Mouse (Mus musculus): Measurements from ENCODE around the gene Yipf1.
"Not testable (repeated sequence)": the region's sequence is repeated elsewhere in the genome, so short reads cannot be mapped to it uniquely, and the experiment has no call there.

The Yipf1 gene

DNA sequence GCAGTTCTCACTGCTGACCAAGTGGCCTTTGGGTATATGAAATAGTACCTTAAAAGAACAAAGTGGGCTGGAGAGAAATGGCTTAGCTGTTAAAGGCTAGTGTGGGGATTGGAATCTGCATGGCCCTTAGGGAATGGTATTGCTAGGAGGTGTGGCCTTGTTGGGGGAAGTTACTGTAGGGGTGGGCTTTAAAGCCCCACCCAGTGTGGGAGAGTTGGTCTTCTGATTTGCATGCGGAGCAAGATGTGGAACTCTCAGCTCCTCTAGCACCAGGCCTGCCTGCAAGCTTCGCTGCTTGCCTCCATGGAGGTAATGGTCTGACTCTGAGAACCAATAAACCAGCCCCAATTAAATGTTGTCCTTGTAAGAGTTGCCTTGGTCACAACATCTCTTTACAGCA lies 6.9 kb downstream of the Yipf1 start:
- DNase-seq (ENCODE audit: extremely low spot score, low spot score), result no peak

- no peak for DNase-seq (ENCODE audit: extremely low spot score, low spot score)
Measured at GRCm38 (mm10) chr4:107323113-107323512, 8.9 kb downstream of the Yipf1 start.

GRCm38 (mm10) chr4:107328530-107328929 lies 14.4 kb downstream of the Yipf1 start:
- no peak for DNase-seq (ENCODE audit: extremely low spot score, low spot score)

GRCm38 (mm10) chr4:107333514-107333913 lies 19.4 kb downstream of the Yipf1 start:
- DNase-seq (ENCODE audit: extremely low spot score, low spot score), result no peak

GRCm38 (mm10) chr4:107336356-107336755 lies 22.2 kb downstream of the Yipf1 start:
- no peak for DNase-seq (ENCODE audit: extremely low spot score, low spot score)

- DNase-seq (ENCODE audit: extremely low spot score, low spot score), result no peak
Measured at GRCm38 (mm10) chr4:107337455-107337854, 23.3 kb downstream of the Yipf1 start.

- DNase-seq (ENCODE audit: extremely low spot score, low spot score), result no peak
Measured at GRCm38 (mm10) chr4:107341354-107341753, 27.2 kb downstream of the Yipf1 start.

DNA sequence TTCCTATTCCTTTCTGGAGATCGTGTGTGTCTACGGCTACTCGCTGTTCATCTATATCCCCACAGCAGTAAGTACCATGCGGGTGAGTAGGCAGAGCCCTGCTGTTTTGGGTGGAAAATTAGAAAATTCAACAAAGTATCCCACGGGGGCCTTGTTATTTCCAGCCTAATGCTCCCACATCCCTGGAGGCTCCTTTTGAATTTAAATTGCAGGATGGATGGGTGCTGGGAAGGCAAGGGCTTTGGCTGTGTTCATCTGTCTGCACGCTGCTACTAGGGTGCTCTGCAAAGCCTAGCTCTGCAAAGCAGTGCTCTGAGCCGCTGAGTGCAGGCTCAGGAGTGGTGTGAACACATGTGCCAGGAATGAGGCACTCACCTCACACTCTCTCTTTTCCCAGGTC lies 30.4 kb downstream of the Yipf1 start:
- no peak for DNase-seq (ENCODE audit: extremely low spot score, low spot score)

- DNase-seq (ENCODE audit: extremely low spot score, low spot score), result no peak
Measured at GRCm38 (mm10) chr4:107347221-107347620, 33.1 kb downstream of the Yipf1 start.

- DNase-seq (ENCODE audit: extremely low spot score, low spot score), result no peak
Measured at GRCm38 (mm10) chr4:107348529-107349310, 34.6 kb downstream of the Yipf1 start.

DNA sequence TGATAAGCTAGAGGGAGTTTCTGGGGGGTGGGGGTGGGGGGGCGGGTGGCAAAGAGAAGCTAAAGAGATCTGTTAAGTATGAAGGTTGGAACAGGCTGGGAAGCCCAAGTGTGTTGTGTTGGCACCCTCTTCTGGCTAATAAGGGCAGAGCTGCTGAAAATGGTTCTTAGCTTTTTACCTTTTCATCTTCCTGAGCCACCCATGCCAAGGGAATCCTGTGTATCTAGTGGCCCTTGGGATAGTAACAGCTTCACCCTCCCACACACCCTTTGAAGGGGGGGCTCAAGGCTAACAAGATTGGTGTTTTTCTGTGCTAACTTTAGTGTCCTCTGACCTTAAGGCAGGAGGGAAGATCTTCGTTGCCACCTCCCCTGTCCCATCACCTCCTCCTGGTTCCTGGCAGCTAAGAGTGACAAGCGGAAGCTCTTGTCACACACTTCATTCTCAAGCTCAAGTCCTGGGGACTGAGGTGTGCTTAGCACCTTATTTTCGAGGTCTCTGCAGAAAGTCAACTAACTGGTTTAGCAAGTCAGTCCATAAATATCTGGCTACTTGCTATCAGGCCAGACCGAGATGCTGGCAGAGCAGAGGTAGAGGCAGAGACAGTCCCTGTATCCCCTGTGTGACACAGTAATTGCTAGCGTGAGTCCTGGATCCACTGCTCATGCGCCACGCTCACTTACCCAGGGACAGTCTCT lies 35.3 kb downstream of the Yipf1 start:
- peak; percentile 29 for DNase-seq (ENCODE audit: extremely low spot score, low spot score)

- DNase-seq (ENCODE audit: extremely low spot score, low spot score), result no peak
Measured at GRCm38 (mm10) chr4:107351368-107351767, 37.2 kb downstream of the Yipf1 start.

GRCm38 (mm10) chr4:107353612-107354011 lies 39.4 kb downstream of the Yipf1 start:
- DNase-seq (ENCODE audit: extremely low spot score, low spot score), result no peak

DNA sequence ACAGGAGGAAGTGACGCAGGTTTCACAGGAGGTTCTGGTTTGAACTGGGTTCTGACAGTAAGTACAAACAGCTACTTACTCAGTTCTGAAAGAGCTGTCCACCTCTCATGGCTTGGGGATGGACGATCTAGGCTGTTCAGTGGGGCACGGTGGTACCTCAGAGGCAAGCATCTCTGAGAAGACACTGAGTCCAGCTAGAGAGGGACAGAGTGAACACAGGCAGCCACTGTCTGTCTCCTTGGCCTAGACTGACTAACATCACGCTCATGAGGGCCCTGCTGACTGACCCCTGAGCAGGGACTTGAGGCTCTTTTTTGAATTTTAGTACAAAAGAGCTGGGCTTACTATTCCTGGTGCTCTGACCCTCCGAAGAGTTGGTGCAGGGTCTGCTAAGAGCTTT lies 40.0 kb downstream of the Yipf1 start:
- DNase-seq (ENCODE audit: extremely low spot score, low spot score), result no peak

DNA sequence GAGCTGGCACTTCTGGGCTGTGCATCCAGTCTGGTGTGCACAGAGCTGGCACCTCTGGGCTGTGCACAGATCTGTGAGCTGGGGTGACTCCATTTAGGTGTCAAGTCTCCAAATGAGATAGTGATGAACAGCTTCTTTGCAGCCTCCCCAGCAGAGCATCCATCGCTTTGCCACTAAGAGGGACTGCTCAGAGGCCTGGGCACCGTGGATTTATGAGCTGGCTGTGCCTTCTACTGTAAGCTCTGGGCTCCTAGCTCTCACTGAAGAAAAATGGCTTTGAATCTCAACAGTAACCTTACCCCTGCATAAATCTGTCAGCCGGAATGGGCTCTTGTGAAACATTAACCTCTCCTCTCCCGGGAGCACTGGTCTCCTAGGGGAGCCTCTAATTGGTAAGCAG lies 40.4 kb downstream of the Yipf1 start:
- DNase-seq (ENCODE audit: extremely low spot score, low spot score), result peak; percentile 40

DNA sequence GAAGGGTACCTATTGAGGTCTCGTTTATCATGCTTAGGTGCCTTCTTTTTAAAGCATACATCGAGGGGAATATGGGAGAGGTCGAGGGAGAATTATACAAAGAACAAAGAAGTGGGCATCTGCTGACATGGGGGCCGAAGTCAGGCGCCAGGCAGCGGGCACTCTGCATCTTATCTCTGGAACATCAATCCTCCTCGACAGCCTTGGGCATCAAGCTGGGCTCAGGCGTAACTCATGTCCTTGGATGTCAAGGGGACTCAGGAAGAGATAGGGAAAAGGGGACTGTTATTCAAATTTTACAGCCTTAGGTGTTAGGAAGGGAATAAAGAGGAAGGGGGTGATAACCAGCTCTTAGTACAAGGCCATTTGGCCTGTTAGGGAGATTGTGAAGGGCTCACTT lies 43.0 kb downstream of the Yipf1 start:
- not testable (repeated sequence) for DNase-seq (ENCODE audit: extremely low spot score, low spot score)

DNA sequence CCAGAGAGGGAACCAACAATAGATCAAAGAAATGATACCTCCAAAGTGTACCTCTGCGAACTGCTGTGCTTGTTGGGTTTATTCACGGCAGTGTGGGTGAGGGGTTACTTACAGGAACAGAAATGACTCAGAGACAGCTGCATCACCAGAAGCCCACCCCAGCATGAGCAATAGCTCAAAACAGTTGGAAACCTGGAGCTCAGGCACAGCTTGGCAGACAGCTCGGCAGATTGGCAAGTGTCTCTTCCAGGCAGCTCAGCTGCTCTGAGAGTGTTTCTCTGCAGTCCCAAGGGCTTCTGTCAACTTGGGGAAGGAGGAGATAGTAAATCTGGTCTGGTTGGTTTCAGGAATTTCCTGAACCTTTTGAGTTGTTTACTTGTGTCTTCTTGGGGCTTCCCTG lies 44.3 kb downstream of the Yipf1 start:
- DNase-seq (ENCODE audit: extremely low spot score, low spot score), result no peak

- no peak for DNase-seq (ENCODE audit: extremely low spot score, low spot score)
Measured at GRCm38 (mm10) chr4:107360457-107361145, 46.4 kb downstream of the Yipf1 start.

DNA sequence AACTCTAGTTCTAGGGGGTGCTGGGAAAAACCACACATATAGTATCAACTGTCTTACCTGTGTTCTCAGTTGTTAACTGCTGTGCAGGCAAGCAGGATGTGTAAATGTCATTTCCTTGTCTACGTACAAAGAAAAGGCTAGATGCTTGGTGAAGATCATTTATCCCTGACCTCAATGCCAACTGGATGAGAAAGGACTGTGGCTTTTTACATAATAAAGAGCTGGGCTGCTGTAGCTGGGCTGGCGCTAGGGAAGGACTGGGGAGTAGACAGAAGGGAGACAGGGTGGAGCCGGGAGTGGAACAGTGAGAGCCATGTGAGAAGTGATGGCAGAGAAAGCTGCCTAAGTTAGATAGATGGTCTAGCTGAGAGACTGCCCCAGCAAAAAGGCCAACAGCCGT lies 48.6 kb downstream of the Yipf1 start:
- no peak for DNase-seq (ENCODE audit: extremely low spot score, low spot score)

DNA sequence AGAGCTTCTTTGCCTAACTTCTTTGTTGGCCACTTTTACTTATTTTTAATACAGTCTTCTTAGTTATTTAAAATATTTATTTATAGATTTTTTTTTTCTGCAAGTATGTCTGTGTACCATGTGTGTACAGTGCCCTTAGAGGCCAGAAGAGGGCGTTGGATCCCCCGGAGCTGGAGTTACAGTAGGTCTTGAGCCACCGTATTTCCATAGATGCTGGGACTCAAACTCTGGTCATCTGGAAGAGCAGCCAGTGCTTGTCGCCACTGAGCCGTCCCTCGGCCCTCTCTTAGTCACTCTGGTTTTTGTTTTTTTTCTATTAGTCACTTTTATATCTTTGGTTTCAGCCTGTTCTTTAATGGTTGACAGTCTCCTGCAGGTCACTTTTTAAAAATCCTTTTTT lies 49.4 kb downstream of the Yipf1 start:
- no peak for DNase-seq (ENCODE audit: extremely low spot score, low spot score)

DNA sequence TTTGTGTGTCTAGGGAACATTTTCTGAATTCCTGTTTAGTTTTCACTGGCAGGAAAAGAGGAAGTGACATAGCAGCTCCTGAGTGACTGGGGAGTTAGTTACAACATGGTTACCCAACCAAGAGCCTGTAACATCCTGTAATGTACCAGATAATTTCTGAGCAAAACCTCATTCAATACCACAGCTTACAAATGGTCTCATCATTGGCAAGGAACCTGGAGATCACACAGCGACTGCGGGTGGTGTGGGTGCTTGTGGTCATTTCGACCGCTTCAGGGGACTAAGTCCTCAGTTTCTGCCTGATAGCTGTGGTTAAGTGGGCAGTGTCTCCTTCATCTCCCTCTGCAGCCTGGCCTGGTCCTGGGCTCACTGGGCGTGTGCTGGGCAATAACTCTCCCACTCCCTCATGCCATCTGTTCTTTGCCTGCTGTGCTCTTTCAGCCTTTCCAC lies 50.1 kb downstream of the Yipf1 start:
- DNase-seq (ENCODE audit: extremely low spot score, low spot score), result no peak

DNA sequence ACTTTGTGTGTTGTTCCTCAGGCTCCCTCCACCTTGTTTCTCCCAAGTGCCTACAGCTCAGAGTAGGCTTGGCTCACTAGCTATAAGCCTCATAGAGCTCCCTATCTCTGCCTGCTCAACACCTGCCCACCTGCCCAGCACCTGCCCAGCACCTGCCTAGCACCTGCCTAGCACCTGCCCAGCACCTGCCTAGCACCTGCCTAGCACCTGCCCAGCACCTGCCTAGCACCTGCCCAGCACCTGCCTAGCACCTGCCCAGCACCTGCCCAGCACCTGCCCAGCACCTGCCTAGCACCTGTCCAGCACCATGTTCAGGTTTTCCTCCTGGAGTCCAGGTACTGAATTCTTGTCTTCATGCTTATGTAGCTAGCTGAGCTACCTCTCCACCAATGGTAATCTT lies 52.2 kb downstream of the Yipf1 start:
- not testable (repeated sequence) for DNase-seq (ENCODE audit: extremely low spot score, low spot score)

Data from neural tube, embryonic 10.5 days (tissue).